Mouse (Mus musculus) kidney, postnatal 36 days (tissue): ENCODE results near the gene Nckap1l.
"Not testable (repeated sequence)": the region's sequence is repeated elsewhere in the genome, so short reads cannot be mapped to it uniquely, and the experiment has no call there.

Source experiments
- DNase-seq, 2 experiments: peaks; one replicate each; pipeline ENCODE4 v3.0.0; 2021 to 2022; ENCODE audit warnings: mixed read lengths in 2 of 2

The Nckap1l gene

GRCm38 (mm10) chr15:103453551-103454218, at the start of gene Nckap1l:
TSS of gene Nckap1l (plus strand) at chr15:103453794.
- DNase-seq, result peak; percentile 10 to 27

DNA sequence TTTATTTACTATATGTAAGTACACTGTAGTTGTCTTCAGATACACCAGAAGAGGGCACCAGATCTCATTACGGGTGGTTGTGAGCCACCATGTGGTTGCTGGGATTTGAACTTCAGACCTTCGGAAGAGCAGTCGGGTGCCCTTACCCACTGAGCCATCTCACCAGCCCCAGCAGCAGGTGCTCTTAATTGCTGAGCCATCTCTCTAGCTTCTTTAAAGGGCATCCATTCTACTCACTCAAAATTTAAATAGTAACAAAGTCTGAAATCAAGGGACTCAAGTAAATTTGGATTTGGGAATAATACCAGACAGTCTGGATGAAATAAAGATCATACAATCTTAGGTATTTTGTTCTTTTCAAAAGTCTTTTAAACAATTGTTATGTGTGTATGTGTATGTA, 48.0 kb upstream of the Nckap1l start:
- not testable (repeated sequence) for DNase-seq

GRCm38 (mm10) chr15:103427017-103427416, 26.6 kb upstream of the Nckap1l start:
- DNase-seq, result peak; percentile 2 to 3

DNA sequence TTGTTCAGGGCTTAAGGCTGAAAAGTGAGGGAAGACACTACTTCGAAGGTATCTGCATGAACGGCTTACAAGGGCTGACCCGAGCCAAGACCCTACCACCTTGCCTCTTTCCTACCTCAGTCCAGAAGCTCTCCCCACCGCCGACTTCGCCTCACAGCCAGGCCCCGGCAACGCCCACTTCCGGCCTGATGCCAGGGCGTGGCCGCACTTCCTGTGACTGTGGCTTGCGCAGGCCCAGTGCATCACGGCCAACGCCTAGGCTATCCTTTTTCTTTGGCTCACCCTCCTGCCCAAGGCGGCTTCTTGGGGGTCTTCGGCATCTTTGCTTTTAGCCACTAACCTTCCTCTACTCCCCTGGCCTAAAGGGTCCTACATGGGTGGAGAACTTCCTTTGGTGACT, 23.4 kb upstream of the Nckap1l start, which contains the start of gene Gtsf1:
Gene Gtsf1 (minus strand): TSS at position 230 of the 400 bp plus-strand sequence.
- DNase-seq, result no peak

DNA sequence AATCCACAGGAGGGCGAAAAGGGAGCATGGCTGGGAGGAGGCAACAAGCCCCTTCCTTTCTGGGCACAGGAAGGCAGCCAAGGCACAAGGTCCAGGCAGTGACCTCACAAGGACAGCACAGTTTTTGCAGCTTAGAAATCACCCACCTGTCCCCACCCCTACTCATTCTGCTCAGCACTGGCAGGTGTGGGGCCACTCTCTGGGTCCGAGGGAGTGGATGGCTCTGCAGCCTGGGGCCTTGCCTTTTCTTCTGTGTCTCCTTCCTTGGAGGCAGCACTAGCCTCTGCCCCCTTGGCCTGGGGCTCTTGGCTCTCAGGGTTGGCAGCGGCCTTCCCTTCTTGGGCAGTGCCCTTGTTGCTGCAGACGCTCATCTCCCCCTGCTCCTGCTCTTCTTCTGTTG, 7.6 kb upstream of the Nckap1l start:
- DNase-seq, result not testable (repeated sequence)

GRCm38 (mm10) chr15:103448369-103448768, 5.2 kb upstream of the Nckap1l start, which contains the start of gene Gtsf2:
TSS of gene Gtsf2 (minus strand) at chr15:103448469.
- no peak for DNase-seq

- DNase-seq, result no peak
These were observed 855 bp downstream of the Nckap1l start for GRCm38 (mm10) chr15:103454449-103454848.

DNA sequence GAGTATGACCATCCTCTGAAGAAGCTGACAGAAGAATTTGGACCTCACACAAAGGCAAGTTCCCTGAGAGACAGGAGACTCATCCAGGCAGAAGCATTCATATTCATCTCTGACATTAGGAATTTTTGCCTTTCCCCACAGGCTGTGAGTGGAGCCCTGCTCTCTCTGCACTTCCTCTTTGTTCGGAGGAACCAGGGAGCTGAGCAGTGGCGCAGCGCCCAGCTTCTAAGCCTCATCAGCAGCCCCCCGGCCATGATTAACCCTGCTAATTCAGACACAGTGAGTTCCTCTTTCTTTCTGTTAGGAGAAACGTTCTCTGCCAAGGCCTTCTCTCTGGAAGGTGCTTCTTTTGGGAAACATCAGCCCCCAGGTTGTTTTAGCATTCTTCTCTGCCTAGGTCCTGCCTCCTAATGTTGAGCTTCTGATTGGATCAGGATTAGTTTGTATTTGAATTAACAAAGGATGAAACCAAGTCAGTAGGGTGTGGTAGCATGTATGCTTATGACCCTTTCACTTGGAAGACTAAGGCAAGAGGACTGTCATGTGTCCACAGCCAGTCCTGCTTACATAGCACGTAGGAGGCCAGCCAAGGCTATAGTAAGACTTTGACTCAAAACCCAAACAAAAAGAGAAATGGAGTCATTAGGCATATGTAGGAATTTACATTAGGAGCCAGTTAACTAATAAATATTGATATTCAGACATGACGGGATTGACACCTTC, 9.1 kb downstream of the Nckap1l start:
- no peak for DNase-seq

- DNase-seq, result no peak
These were observed 18.0 kb downstream of the Nckap1l start for GRCm38 (mm10) chr15:103471488-103472194.

DNA sequence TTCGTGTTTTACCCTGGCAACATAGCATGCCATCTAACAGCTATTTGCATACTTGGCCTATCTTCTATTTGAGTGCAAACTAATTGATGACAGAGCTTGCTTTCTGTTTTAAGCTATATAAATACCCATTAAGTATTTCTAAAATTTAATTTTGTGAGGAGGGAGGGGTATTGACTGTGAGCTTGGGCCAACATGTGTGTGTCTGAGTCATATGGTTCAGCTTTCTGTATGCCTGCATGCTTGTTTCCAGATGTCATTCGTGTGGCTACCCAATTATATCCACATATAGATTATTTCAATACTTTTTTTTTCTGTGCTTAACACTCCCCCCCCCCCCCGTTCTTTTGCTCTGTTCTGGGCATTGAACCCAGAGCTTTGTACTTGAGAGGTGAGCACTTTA, 18.7 kb downstream of the Nckap1l start:
- DNase-seq, result no peak

DNA sequence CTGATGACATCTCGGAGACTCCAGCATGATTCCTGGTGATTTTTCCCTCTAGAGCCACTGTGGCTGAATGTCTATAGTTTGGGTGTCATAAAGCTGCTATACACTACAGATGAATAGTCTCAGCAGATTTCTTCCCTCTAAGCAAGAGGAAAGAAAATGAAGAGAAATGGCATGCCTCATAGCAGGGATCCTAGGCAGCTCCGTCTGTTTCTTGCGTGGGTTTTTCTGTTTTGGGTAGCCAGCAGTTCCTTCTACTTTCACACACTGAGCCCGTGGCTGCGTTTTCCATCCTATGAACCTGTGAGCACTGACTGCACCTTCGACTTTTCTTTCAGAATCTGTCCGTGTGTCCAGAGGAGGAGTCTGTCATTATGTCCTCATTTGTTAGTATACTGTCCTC, 19.6 kb downstream of the Nckap1l start:
- no peak for DNase-seq

GRCm38 (mm10) chr15:103473769-103474168, 20.2 kb downstream of the Nckap1l start:
- no peak for DNase-seq

DNA sequence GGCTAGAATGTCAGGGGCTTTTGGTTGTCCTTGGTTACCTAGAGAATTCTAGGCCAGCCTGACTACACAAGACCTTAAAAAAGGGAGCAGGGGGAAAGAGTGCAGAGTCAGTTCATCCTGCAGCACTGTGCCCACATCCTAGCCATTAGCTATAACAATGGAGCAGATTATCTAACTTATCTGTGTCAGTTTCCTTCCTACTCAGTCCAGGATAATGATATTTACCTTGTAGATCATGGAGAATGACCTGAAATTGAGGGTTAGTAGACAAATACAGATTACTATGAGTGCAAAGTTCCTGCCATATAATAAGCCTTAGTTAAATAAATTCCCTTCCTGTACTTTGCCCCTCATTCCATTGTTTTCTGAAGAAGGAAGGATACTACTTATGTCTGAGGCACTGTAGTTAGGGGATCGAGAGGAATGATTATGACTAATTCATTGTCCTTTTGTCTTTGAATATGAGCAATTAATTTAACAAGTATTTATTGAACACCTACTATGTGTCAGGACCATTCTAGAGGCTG, 25.5 kb downstream of the Nckap1l start:
- DNase-seq, result no peak

DNA sequence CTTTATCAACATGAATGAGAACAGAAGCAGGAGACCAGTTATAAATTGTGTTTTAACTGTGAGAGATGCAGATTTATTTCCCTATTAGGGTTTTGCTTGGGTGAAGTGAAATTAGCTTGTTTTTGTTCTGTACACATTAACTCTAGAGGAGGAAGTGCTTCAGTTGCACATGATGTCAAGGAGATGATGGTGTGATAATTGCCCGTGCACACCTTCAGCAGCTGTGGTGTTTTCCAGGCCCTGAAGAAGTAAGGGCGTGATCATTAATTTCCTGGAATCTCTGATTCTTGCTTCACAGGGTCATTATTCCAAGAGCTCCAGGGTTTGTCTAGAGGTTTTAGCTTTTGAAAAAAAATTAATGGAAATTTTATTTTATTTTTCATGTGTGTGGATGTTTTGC, 26.5 kb downstream of the Nckap1l start:
- no peak for DNase-seq

DNA sequence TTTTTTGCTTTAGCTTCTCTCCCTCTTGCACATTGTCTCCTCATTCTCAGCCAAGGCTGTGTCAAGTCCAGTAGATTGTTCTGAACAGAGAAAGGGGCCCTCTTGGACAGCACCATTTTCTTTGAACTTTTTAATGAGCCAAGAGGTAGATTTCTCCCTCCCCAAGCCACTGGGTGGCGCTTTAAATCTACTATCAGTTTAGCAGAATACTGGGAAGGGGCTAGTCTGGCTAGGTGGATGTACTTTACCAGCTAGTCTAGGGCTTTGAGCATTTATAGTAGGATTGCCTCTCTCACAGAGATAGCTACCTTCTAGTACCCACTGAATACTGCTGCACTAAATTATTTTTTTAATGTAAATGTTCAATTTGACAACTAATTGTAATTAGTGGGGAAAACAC, 28.9 kb downstream of the Nckap1l start:
- peak in 1 of 2 experiments; percentile 57 for DNase-seq

DNA sequence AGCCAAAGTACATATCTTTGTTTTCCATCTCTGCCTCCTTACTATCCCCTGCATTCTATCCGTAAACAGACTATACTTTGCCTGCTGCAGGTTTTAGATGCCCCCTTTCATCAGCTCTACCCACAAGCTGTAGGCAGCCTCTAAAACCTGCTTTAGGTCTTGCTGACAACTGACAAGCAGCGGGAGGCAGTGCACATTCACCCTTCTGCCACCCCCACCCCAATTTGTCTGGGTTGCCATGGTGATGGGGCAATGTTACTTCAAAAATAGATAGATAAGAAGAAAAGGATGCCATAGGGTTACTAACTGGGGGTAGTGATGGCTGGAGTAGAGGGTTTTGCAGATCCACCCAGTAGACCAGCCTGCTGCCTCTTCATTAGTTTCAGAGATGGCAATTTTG, 30.9 kb downstream of the Nckap1l start:
- no peak for DNase-seq

GRCm38 (mm10) chr15:103485106-103485505, 31.5 kb downstream of the Nckap1l start:
- DNase-seq, result no peak

- no peak for DNase-seq
These were observed 33.1 kb downstream of the Nckap1l start for GRCm38 (mm10) chr15:103486658-103487057.

DNA sequence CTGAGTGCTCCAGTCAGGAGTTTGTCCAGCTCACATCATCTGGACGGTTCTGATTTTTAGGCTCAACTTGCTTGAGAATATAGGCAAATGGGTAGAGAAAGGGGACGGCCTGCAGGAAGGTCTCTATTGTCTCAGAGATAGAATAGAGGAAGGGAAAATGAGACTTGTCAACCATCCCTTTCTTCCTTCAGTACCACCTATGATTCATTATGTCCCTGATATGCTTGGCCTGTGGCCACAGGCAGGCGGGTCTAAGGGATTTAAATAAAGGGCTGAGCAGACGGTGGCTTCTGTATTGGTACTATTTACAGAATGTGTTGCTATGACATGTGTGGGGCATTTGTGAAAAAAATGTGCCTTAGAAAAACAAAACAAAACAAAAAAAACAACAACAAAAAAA, 34.7 kb downstream of the Nckap1l start:
- DNase-seq, result no peak

GRCm38 (mm10) chr15:103496204-103497140, 42.9 kb downstream of the Nckap1l start:
- DNase-seq, result no peak

DNA sequence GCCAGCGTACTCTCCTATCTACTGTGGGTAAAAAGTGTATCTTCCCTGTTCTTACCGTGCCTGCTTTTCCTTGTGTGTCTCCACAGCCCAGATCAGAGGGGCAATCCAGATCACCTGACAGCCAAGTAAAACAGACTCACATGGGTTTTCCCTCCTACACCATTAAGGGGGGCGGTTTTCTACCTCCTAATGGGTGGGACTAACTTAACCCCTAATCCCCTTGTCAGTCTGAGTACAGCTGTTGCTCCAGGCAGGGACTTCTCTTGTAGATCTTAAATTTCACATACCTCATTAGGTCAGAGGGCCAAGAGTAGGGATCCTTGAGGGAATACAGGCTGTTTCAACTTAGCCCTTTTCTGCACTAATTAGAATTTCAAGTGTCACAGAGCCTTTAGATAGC, 44.6 kb downstream of the Nckap1l start:
- DNase-seq, result no peak

GRCm38 (mm10) chr15:103500723-103501122, 47.1 kb downstream of the Nckap1l start:
- no peak for DNase-seq
